Mouse (Mus musculus): ENCODE results near the gene Klrg2. TPM values are rescaled to one million over a fixed set of nuclear protein-coding genes. Genes with fewer than 3 reads are reported as not detected.
A peak's percentile ranks its signal among the peaks of the same experiment; 100 is the strongest.
"Not testable (repeated sequence)": the region's sequence is repeated elsewhere in the genome, so short reads cannot be mapped to it uniquely, and the experiment has no call there.

Gene Klrg2
- 1.1 and 2.3 TPM in 2 replicates for polyA plus RNA-seq (2011; ENCODE audit: insufficient read length, low read depth, missing spikeins)

DNA sequence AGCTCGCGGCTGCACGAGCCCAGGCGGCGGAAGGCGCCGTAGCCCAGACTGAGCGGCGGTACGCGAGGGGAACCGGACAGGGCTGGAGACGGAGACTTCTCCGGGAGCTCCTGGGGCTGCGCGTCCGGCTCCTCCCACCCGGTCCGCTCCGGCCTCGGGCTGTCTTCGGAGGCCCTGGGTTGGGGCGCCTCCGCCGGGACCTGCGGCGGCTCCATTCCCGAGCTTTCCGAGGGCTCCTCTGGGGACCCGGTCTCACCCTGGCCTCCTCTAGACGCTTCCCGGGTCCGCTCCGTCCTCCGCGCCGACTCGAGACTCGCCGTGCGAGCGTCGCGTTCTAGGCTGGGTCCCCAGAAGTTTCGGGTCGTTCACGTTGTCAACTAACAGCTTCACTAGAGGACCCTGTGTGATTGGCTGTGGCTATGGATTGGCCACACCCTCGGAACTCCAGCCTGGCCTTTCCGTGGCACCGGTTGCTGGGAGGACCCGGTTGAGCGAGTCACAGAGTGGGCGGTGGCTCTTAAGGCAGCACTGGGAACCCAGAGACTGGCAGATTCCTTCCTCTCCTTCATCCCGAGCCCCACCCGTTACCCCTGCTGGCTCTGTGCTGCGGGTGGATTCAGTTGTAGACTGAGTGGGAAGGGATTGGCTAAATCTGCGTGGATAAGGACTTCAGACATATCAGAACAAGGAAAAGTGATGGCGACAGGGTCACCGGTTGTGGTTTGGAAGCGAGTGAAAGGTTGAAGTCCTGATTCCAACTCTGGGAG, at the start of gene Klrg2:
Klrg2 (minus strand) TSS at position 391 of the 767 bp plus-strand sequence.
- H3K4me3 ChIP-seq (ENCODE audit: insufficient read depth, low read length) = peak within 1 kb of the TSS; percentile 42
- peak; percentile 18; the same call in 1 of the 2 replicates for TF ChIP-seq POLR2A (IDR thresholded peaks at IDR 0.05; ENCODE audit: low read depth, low read length)
- TF ChIP-seq CTCF (IDR thresholded peaks at IDR 0.05; ENCODE audit: borderline replicate concordance, insufficient read depth, low read length) = no peak
- no peak within 1 kb of the TSS for H3K27ac ChIP-seq (ENCODE audit: insufficient read depth, low read length)
- H3K4me1 ChIP-seq (ENCODE audit: control insufficient read depth, insufficient read depth, low read length) = no peaks in the 10 kb centered on the region

- TF ChIP-seq POLR2A (IDR thresholded peaks at IDR 0.05; ENCODE audit: low read depth, low read length) (no peak), CTCF (IDR thresholded peaks at IDR 0.05; ENCODE audit: borderline replicate concordance, insufficient read depth, low read length) (no peak)
- Histone ChIP-seq H3K27ac (ENCODE audit: insufficient read depth, low read length) (no peak overlapping the region), H3K4me1 (ENCODE audit: control insufficient read depth, insufficient read depth, low read length) (no peaks in the 10 kb centered on the region), H3K4me3 (ENCODE audit: insufficient read depth, low read length) (no peak overlapping the region)
These were observed 45.5 kb upstream of the Klrg2 start for GRCm38 (mm10) chr6:38682532-38682931.

GRCm38 (mm10) chr6:38677629-38678028, 40.6 kb upstream of the Klrg2 start:
- Histone ChIP-seq H3K4me3 (ENCODE audit: insufficient read depth, low read length) (no peak overlapping the region), H3K27ac (ENCODE audit: insufficient read depth, low read length) (no peak overlapping the region), H3K4me1 (ENCODE audit: control insufficient read depth, insufficient read depth, low read length) (no peaks in the 10 kb centered on the region)
- TF ChIP-seq CTCF (IDR thresholded peaks at IDR 0.05; ENCODE audit: borderline replicate concordance, insufficient read depth, low read length) (no peak), POLR2A (IDR thresholded peaks at IDR 0.05; ENCODE audit: low read depth, low read length) (no peak)

DNA sequence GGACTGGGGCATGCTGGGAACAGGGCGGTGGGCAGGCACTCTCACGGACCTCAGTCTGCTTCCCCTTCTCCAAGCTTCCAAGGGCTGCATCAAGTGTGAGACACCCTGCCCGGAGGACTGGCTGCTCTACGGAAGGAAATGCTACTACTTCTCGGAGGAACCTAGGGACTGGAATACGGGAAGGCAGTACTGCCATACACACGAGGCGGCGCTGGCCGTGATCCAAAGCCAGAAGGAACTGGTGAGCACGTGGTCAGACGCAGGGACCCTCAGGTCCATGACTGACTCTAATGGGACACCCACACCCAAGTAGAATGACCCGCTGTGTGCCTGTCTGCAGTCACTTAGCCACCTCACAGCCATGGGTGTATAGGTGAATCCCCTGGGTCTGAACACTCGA, 39.7 kb upstream of the Klrg2 start:
- Histone ChIP-seq H3K27ac (ENCODE audit: insufficient read depth, low read length) (no peak overlapping the region), H3K4me3 (ENCODE audit: insufficient read depth, low read length) (no peak overlapping the region), H3K4me1 (ENCODE audit: control insufficient read depth, insufficient read depth, low read length) (no peaks in the 10 kb centered on the region)
- TF ChIP-seq POLR2A (IDR thresholded peaks at IDR 0.05; ENCODE audit: low read depth, low read length) = no peak
- no peak for TF ChIP-seq CTCF (IDR thresholded peaks at IDR 0.05; ENCODE audit: borderline replicate concordance, insufficient read depth, low read length)

DNA sequence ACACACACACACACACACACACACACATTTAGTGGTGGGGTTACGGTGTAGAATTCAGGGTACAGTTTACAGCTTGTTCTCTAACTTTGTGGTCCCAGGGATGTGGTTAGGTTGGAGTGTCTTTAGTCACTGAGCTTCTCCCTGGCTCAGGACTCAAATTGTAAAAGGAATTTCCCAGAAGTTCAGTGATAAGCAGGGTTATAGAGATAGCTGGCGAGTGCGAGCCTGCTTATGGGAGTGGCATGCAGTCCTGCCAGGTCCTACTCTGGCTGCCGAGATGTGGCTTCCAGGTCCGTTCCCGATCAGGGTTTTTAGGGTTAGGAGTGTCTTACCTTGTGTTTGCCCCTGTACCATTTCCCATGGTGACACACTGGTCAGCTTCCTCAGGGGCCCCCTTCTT, 39.2 kb upstream of the Klrg2 start:
- Histone ChIP-seq H3K4me3 (ENCODE audit: insufficient read depth, low read length) (no peak overlapping the region), H3K4me1 (ENCODE audit: control insufficient read depth, insufficient read depth, low read length) (no peaks in the 10 kb centered on the region), H3K27ac (ENCODE audit: insufficient read depth, low read length) (no peak overlapping the region)
- no peak for TF ChIP-seq POLR2A (IDR thresholded peaks at IDR 0.05; ENCODE audit: low read depth, low read length)
- no peak for TF ChIP-seq CTCF (IDR thresholded peaks at IDR 0.05; ENCODE audit: borderline replicate concordance, insufficient read depth, low read length)

DNA sequence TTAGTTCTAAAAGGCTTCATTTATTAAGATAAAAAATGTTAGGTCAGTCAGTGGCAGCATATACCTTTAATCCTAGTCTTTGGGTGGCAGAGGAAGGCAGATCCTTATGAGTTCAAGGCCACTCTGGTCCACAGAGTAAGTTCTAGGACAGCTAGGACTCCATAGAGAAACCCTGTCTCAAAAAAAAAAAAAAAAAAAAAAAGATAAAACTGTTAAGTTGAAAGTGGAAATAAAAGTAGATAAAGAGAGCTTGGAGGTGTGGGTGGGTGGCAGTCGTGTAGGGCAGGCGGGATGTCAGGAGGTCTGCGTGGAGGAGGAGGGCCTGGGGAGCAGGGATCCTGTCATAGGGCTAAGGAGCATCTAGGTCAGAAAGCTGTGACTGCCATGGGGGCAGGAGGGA, 35.0 kb upstream of the Klrg2 start:
- TF ChIP-seq CTCF (IDR thresholded peaks at IDR 0.05; ENCODE audit: borderline replicate concordance, insufficient read depth, low read length) (no peak), POLR2A (IDR thresholded peaks at IDR 0.05; ENCODE audit: low read depth, low read length) (no peak)
- H3K4me1 ChIP-seq (ENCODE audit: control insufficient read depth, insufficient read depth, low read length) = peaks cover 4% of the 10 kb centered on the region; the same call in 1 of the 2 replicates
- H3K4me3 ChIP-seq (ENCODE audit: insufficient read depth, low read length) = no peak overlapping the region

DNA sequence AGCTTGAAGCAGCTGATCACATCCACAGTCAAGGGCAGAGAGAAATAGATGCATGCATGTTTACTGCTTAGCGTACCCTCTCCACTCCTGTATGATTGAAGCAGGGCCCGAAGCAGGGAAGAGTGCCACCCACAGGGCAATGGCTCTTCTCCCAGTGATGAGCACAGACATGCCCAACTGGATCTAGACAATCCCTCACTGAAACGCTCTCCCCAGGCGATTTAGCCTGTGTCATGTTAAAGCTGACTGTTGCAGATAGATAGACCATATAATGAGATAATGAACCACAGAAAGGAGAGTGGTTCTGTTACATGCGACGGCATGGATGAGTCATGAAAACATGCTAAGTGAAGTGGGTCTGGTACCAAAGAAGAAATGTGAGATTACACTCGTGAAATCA, 34.2 kb upstream of the Klrg2 start:
- Histone ChIP-seq H3K4me1 (ENCODE audit: control insufficient read depth, insufficient read depth, low read length) (peaks cover 4% of the 10 kb centered on the region; the same call in 1 of the 2 replicates), H3K4me3 (ENCODE audit: insufficient read depth, low read length) (no peak overlapping the region), H3K27ac (ENCODE audit: insufficient read depth, low read length) (no peak overlapping the region)
- TF ChIP-seq CTCF (IDR thresholded peaks at IDR 0.05; ENCODE audit: borderline replicate concordance, insufficient read depth, low read length) = no peak
- no peak for TF ChIP-seq POLR2A (IDR thresholded peaks at IDR 0.05; ENCODE audit: low read depth, low read length)

More for the DNA sequence above, 35.0 kb upstream of the Klrg2 start:
- no peak overlapping the region for H3K27ac ChIP-seq (ENCODE audit: insufficient read depth, low read length)

DNA sequence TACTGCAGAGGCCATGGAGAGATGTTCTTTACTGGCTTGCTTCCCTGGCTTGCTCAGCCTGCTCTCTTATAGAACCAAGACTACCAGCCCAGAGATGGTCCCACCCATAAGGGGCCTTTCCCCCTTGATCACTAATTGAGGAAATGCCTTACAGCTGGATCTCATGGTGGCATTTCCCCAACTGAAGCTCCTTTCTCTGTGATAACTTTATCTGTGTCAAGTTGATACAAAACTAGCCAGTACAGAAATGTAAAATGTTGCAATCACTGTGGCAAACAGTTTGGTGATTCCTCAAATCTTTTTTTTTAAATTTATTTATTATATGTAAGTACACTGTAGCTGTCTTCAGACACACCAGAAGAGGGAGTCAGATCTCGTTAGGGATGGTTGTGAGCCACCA, 33.4 kb upstream of the Klrg2 start:
- not testable (repeated sequence) for H3K4me3 ChIP-seq (ENCODE audit: insufficient read depth, low read length); H3K4me1 ChIP-seq (ENCODE audit: control insufficient read depth, insufficient read depth, low read length); H3K27ac ChIP-seq (ENCODE audit: insufficient read depth, low read length)

- no peak overlapping the region for H3K4me3 ChIP-seq (ENCODE audit: insufficient read depth, low read length)
- H3K4me1 ChIP-seq (ENCODE audit: control insufficient read depth, insufficient read depth, low read length) = peaks cover 4% of the 10 kb centered on the region; the same call in 1 of the 2 replicates
- no peak overlapping the region for H3K27ac ChIP-seq (ENCODE audit: insufficient read depth, low read length)
- no peak for TF ChIP-seq POLR2A (IDR thresholded peaks at IDR 0.05; ENCODE audit: low read depth, low read length)
- peak; percentile 17; the same call in 1 of the 2 replicates for TF ChIP-seq CTCF (IDR thresholded peaks at IDR 0.05; ENCODE audit: borderline replicate concordance, insufficient read depth, low read length)
These were observed 32.5 kb upstream of the Klrg2 start for GRCm38 (mm10) chr6:38669580-38669979.
